ENCODE assay signal across 9 mouse cellular contexts in genomic region chr13:38766133-38766532, GRCm38 (mm10).
DNase-seq lines count a peak whose midpoint lies in the region; ATAC-seq and TF ChIP-seq lines count a peak whose summit lies in the region.
"Had no signal": no experiment of that assay in that cellular context is flagged by ENCODE, and none has a peak within 500 bp of the region (broad histone marks: within the 10 kb centered on the region; RNA-seq: fewer than 3 reads in every experiment).

No protein-coding gene starts in this region.

- H3K27ac ChIP-seq in liver, adult 2 months (replicated peaks; ENCODE audit: insufficient read depth, low read depth, low read length) = no peak overlapping the region
- no peak overlapping the region for H3K27ac ChIP-seq in liver, embryonic 12.5 days
- H3K27ac ChIP-seq in forebrain, embryonic 12.5 days = no peak overlapping the region
- H3K27ac ChIP-seq in hindbrain, embryonic 10.5 days = no peak overlapping the region
- H3K27ac ChIP-seq: embryonic facial prominence, embryonic 15.5 days had no signal

- no peak overlapping the region for H3K4me2 ChIP-seq in liver, embryonic 12.5 days
- H3K4me2 ChIP-seq in forebrain, embryonic 12.5 days = no peak overlapping the region
- H3K4me2 ChIP-seq: embryonic facial prominence, embryonic 15.5 days had no signal

- H3K4me1 ChIP-seq in liver, adult 2 months (ENCODE audit: control insufficient read depth, insufficient read depth, low read length) = no peaks in the 10 kb centered on the region
- H3K4me1 ChIP-seq in liver, embryonic 12.5 days = no peaks in the 10 kb centered on the region
- H3K4me1 ChIP-seq in forebrain, embryonic 12.5 days = no peaks in the 10 kb centered on the region
- H3K4me1 ChIP-seq in hindbrain, embryonic 10.5 days (replicated peaks) = no peaks in the 10 kb centered on the region
- H3K4me1 ChIP-seq: embryonic facial prominence, embryonic 15.5 days had no signal

- H3K79me2 ChIP-seq in liver, adult 2 months (ENCODE audit: control insufficient read depth, insufficient read depth, low read length) = no peaks in the 10 kb centered on the region

- 15% methylated on average over 4 of the region's 4 CpGs for WGBS in liver, adult 2 months
- 19% methylated on average over 4 of the region's 4 CpGs for WGBS in liver, embryonic 12.5 days (ENCODE audit: insufficient replicate concordance)
- 41% methylated on average over 4 of the region's 4 CpGs for WGBS in forebrain, embryonic 12.5 days
- 44% methylated on average over 4 of the region's 4 CpGs for WGBS in hindbrain, embryonic 10.5 days

- TF ChIP-seq POLR2A in liver, adult 2 months (IDR thresholded peaks at IDR 0.05; ENCODE audit: extremely low read depth, insufficient read depth, low read length) = no peak

- H3K27me3 ChIP-seq in liver, adult 2 months (ENCODE audit: control insufficient read depth, insufficient read depth, low read length) = no peaks in the 10 kb centered on the region
- H3K27me3 ChIP-seq in liver, embryonic 12.5 days (replicated peaks) = no peaks in the 10 kb centered on the region
- no peaks in the 10 kb centered on the region for H3K27me3 ChIP-seq in forebrain, embryonic 12.5 days
- H3K27me3 ChIP-seq in hindbrain, embryonic 10.5 days (ENCODE audit: insufficient read depth, poor library complexity, severe bottlenecking) = no peaks in the 10 kb centered on the region
- H3K27me3 ChIP-seq: embryonic facial prominence, embryonic 15.5 days had no signal

- peak; percentile 26 for TF ChIP-seq CTCF in liver, adult 2 months (IDR thresholded peaks at IDR 0.05; ENCODE audit: low read depth, low read length)

- no peak overlapping the region for H3K4me3 ChIP-seq in liver, adult 2 months (ENCODE audit: insufficient read depth, low read depth, low read length)
- H3K4me3 ChIP-seq in liver, embryonic 12.5 days = no peak overlapping the region
- H3K4me3 ChIP-seq in forebrain, embryonic 12.5 days (replicated peaks) = no peak overlapping the region
- H3K4me3 ChIP-seq in hindbrain, embryonic 10.5 days = no peak overlapping the region
- H3K4me3 ChIP-seq: embryonic facial prominence, embryonic 15.5 days had no signal

- no peaks in the 10 kb centered on the region for H3K9me3 ChIP-seq in liver, embryonic 12.5 days (replicated peaks)
- no peaks in the 10 kb centered on the region for H3K9me3 ChIP-seq in forebrain, embryonic 12.5 days
- H3K9me3 ChIP-seq in hindbrain, embryonic 10.5 days = no peaks in the 10 kb centered on the region
- H3K9me3 ChIP-seq: embryonic facial prominence, embryonic 15.5 days had no signal

- peak; percentile 51 for DNase-seq in embryo, embryonic 10 days (ENCODE audit: low spot score)
- DNase-seq in embryo, embryonic 9.5 days (ENCODE audit: extremely low spot score) = no peak
- DNase-seq in liver, adult 2 months (ENCODE audit: extremely low read depth, low read depth, low spot score) = peak; percentile 29
- peak; percentile 59 for DNase-seq in NIH3T3 (ENCODE audit: low read depth)
- peak; percentile 15 for DNase-seq in layer of hippocampus, adult 9-11 months
- no peak for DNase-seq in hindbrain, embryonic 10.5 days (ENCODE audit: low spot score)

- no peak for ATAC-seq in liver, embryonic 12.5 days
- ATAC-seq in forebrain, embryonic 12.5 days (ENCODE audit: low FRiP score) = no peak

- H3K9ac ChIP-seq in liver, adult 2 months (ENCODE audit: low read depth, low read length) = no peak overlapping the region
- H3K9ac ChIP-seq in liver, embryonic 12.5 days = no peak overlapping the region
- no peak overlapping the region for H3K9ac ChIP-seq in forebrain, embryonic 12.5 days
- H3K9ac ChIP-seq: embryonic facial prominence, embryonic 15.5 days had no signal

- H3K36me3 ChIP-seq in liver, adult 2 months (ENCODE audit: control insufficient read depth, insufficient read depth, low read length) = no peaks in the 10 kb centered on the region
- no peaks in the 10 kb centered on the region for H3K36me3 ChIP-seq in liver, embryonic 12.5 days
- H3K36me3 ChIP-seq in forebrain, embryonic 12.5 days (replicated peaks) = no peaks in the 10 kb centered on the region
- H3K36me3 ChIP-seq in hindbrain, embryonic 10.5 days = no peaks in the 10 kb centered on the region
- H3K36me3 ChIP-seq: embryonic facial prominence, embryonic 15.5 days had no signal

Comparison
In these comparisons a context has a peak if more than half of its experiments do, and no peak if none do; other contexts are left out.
1. DNase-seq: peak in embryo, embryonic 10 days (single experiment), liver, adult 2 months (single experiment), NIH3T3 (single experiment) and layer of hippocampus, adult 9-11 months (single experiment); none in embryo, embryonic 9.5 days (single experiment) and hindbrain, embryonic 10.5 days (single experiment).